Mouse (Mus musculus): ENCODE data around the gene Gabrb1. TPM values are rescaled to one million over a fixed set of nuclear protein-coding genes. Genes with fewer than 3 reads are reported as not detected.

The Gabrb1 gene
- total and polyA plus RNA-seq, 2 experiments: not detected

- no peak for TF ChIP-seq POLR2A (IDR thresholded peaks at IDR 0.05; ENCODE audit: extremely low read depth, insufficient read depth, low read length)
- TF ChIP-seq CTCF (IDR thresholded peaks at IDR 0.05; ENCODE audit: low read depth, low read length): no peak
- no peak for DNase-seq (ENCODE audit: extremely low read depth, low read depth, low spot score)
- Histone ChIP-seq H3K4me3 (ENCODE audit: insufficient read depth, low read depth, low read length) (no peak overlapping the region), H3K27ac (replicated peaks; ENCODE audit: insufficient read depth, low read depth, low read length) (no peak overlapping the region), H3K79me2 (ENCODE audit: control insufficient read depth, insufficient read depth, low read length) (no peaks in the 10 kb centered on the region), H3K27me3 (ENCODE audit: control insufficient read depth, insufficient read depth, low read length) (no peaks in the 10 kb centered on the region), H3K9ac (ENCODE audit: low read depth, low read length) (no peak overlapping the region), H3K4me1 (ENCODE audit: control insufficient read depth, insufficient read depth, low read length) (no peaks in the 10 kb centered on the region), H3K36me3 (ENCODE audit: control insufficient read depth, insufficient read depth, low read length) (no peaks in the 10 kb centered on the region)
- WGBS: 70% methylated on average over 2 of the region's 2 CpGs
These were observed 9.8 kb upstream of the Gabrb1 start for GRCm38 (mm10) chr5:71648108-71648507.

DNA sequence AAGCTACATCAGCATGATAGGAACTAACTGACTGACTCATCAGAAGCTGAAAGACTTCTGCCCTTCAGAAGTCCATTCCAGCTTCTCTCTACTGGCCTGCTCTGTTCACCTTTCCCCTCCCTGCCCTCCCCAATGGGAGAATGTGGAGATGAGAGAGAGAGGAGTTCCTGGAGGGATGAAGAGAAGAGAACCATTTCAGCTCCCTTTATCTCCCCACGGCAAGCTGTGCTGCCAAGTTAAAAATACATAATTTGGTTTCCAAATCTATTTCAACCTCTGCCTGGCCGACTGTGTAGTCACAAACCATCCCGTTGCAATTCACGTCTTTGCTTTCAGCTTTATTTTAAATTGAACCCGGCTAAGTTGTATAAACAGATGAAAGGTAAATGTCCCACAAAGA is 3.9 kb upstream of the Gabrb1 start:
- no peak overlapping the region for H3K4me3 ChIP-seq (ENCODE audit: insufficient read depth, low read depth, low read length)
- H3K9ac ChIP-seq (ENCODE audit: low read depth, low read length): no peak overlapping the region
- H3K27me3 ChIP-seq (ENCODE audit: control insufficient read depth, insufficient read depth, low read length): peaks cover 3% of the 10 kb centered on the region; the same call in 1 of the 2 replicates
- no peaks in the 10 kb centered on the region for H3K79me2 ChIP-seq (ENCODE audit: control insufficient read depth, insufficient read depth, low read length)
- no peaks in the 10 kb centered on the region for H3K36me3 ChIP-seq (ENCODE audit: control insufficient read depth, insufficient read depth, low read length)
- H3K27ac ChIP-seq (replicated peaks; ENCODE audit: insufficient read depth, low read depth, low read length): no peak overlapping the region
- H3K4me1 ChIP-seq (ENCODE audit: control insufficient read depth, insufficient read depth, low read length): no peaks in the 10 kb centered on the region
- no peak for TF ChIP-seq POLR2A (IDR thresholded peaks at IDR 0.05; ENCODE audit: extremely low read depth, insufficient read depth, low read length)
- TF ChIP-seq CTCF (IDR thresholded peaks at IDR 0.05; ENCODE audit: low read depth, low read length): no peak
- WGBS: 84% methylated on average over 5 of the region's 5 CpGs
- DNase-seq (ENCODE audit: extremely low read depth, low read depth, low spot score): no peak

- no peaks in the 10 kb centered on the region for H3K79me2 ChIP-seq (ENCODE audit: control insufficient read depth, insufficient read depth, low read length)
- H3K9ac ChIP-seq (ENCODE audit: low read depth, low read length): no peak overlapping the region
- no peaks in the 10 kb centered on the region for H3K4me1 ChIP-seq (ENCODE audit: control insufficient read depth, insufficient read depth, low read length)
- H3K36me3 ChIP-seq (ENCODE audit: control insufficient read depth, insufficient read depth, low read length): no peaks in the 10 kb centered on the region
- no peak overlapping the region for H3K4me3 ChIP-seq (ENCODE audit: insufficient read depth, low read depth, low read length)
- no peak for TF ChIP-seq POLR2A (IDR thresholded peaks at IDR 0.05; ENCODE audit: extremely low read depth, insufficient read depth, low read length)
- no peak overlapping the region for H3K27ac ChIP-seq (replicated peaks; ENCODE audit: insufficient read depth, low read depth, low read length)
- 9% methylated on average over 10 of the region's 10 CpGs for WGBS
- H3K27me3 ChIP-seq (ENCODE audit: control insufficient read depth, insufficient read depth, low read length): peaks cover 3% of the 10 kb centered on the region; the same call in 1 of the 2 replicates
- no peak for DNase-seq (ENCODE audit: extremely low read depth, low read depth, low spot score)
These were observed 1.1 kb upstream of the Gabrb1 start for GRCm38 (mm10) chr5:71656771-71657170.

GRCm38 (mm10) chr5:71658115-71658497 is 193 bp downstream of the Gabrb1 start, which contains the start of gene Gabra4:
Gene Gabra4 (minus strand): TSS chr5:71658308.
- no peak for DNase-seq (ENCODE audit: extremely low read depth, low read depth, low spot score)
- TF ChIP-seq CTCF (IDR thresholded peaks at IDR 0.05; ENCODE audit: low read depth, low read length): no peak
- no peak for TF ChIP-seq POLR2A (IDR thresholded peaks at IDR 0.05; ENCODE audit: extremely low read depth, insufficient read depth, low read length)
- H3K36me3 ChIP-seq (ENCODE audit: control insufficient read depth, insufficient read depth, low read length): no peaks in the 10 kb centered on the region
- no peak within 1 kb of the TSS for H3K9ac ChIP-seq (ENCODE audit: low read depth, low read length)
- no peaks in the 10 kb centered on the region for H3K79me2 ChIP-seq (ENCODE audit: control insufficient read depth, insufficient read depth, low read length)
- H3K4me1 ChIP-seq (ENCODE audit: control insufficient read depth, insufficient read depth, low read length): no peaks in the 10 kb centered on the region
- peaks cover 3% of the 10 kb centered on the region; the same call in 1 of the 2 replicates for H3K27me3 ChIP-seq (ENCODE audit: control insufficient read depth, insufficient read depth, low read length)
- no peak within 1 kb of the TSS for H3K27ac ChIP-seq (replicated peaks; ENCODE audit: insufficient read depth, low read depth, low read length)
- H3K4me3 ChIP-seq (ENCODE audit: insufficient read depth, low read depth, low read length): peak within 1 kb of the TSS; percentile 9; the same call in 1 of the 2 replicates
- WGBS: 4% methylated on average over 15 of the region's 15 CpGs

DNA sequence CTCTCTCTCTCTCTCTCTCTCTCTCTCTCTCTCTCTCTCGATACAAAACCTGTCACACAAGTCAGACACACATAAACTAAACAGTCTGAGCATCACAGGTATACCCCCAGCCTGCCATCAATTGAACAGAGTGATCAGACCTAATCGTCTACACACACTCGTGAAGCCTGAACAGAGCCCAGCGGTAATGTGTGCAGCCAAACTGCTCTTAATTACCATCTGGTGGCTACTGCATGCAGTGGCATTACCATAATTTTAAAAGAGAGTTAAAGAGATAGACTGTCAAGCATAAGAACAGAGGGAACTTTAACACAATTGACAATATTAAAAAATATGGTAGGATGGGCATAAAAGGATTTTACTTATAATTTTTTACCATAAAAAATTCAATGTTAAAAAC is 7.7 kb downstream of the Gabrb1 start:
- no peak overlapping the region for H3K9ac ChIP-seq (ENCODE audit: low read depth, low read length)
- TF ChIP-seq POLR2A (IDR thresholded peaks at IDR 0.05; ENCODE audit: extremely low read depth, insufficient read depth, low read length) (no peak), CTCF (IDR thresholded peaks at IDR 0.05; ENCODE audit: low read depth, low read length) (no peak)
- H3K36me3 ChIP-seq (ENCODE audit: control insufficient read depth, insufficient read depth, low read length): no peaks in the 10 kb centered on the region
- no peak overlapping the region for H3K4me3 ChIP-seq (ENCODE audit: insufficient read depth, low read depth, low read length)
- H3K79me2 ChIP-seq (ENCODE audit: control insufficient read depth, insufficient read depth, low read length): no peaks in the 10 kb centered on the region
- DNase-seq (ENCODE audit: extremely low read depth, low read depth, low spot score): no peak
- no peaks in the 10 kb centered on the region for H3K4me1 ChIP-seq (ENCODE audit: control insufficient read depth, insufficient read depth, low read length)
- 56% methylated on average over 4 of the region's 4 CpGs for WGBS
- no peak overlapping the region for H3K27ac ChIP-seq (replicated peaks; ENCODE audit: insufficient read depth, low read depth, low read length)
- H3K27me3 ChIP-seq (ENCODE audit: control insufficient read depth, insufficient read depth, low read length): no peaks in the 10 kb centered on the region

- no peak overlapping the region for H3K4me3 ChIP-seq (ENCODE audit: insufficient read depth, low read depth, low read length)
- under 1% methylated on average over 19 of the region's 19 CpGs for WGBS
- TF ChIP-seq POLR2A (IDR thresholded peaks at IDR 0.05; ENCODE audit: extremely low read depth, insufficient read depth, low read length) (no peak), CTCF (IDR thresholded peaks at IDR 0.05; ENCODE audit: low read depth, low read length) (no peak)
These were observed 42.0 kb downstream of the Gabrb1 start for GRCm38 (mm10) chr5:71699696-71700467.

More at GRCm38 (mm10) chr5:71699696-71700467, 42.0 kb downstream of the Gabrb1 start:
- H3K9ac ChIP-seq (ENCODE audit: low read depth, low read length): no peak overlapping the region
- H3K27ac ChIP-seq (replicated peaks; ENCODE audit: insufficient read depth, low read depth, low read length): no peak overlapping the region
- peaks cover 11% of the 10 kb centered on the region for H3K27me3 ChIP-seq (ENCODE audit: control insufficient read depth, insufficient read depth, low read length)
- no peaks in the 10 kb centered on the region for H3K79me2 ChIP-seq (ENCODE audit: control insufficient read depth, insufficient read depth, low read length)
- H3K4me1 ChIP-seq (ENCODE audit: control insufficient read depth, insufficient read depth, low read length): no peaks in the 10 kb centered on the region
- no peaks in the 10 kb centered on the region for H3K36me3 ChIP-seq (ENCODE audit: control insufficient read depth, insufficient read depth, low read length)
- no peak for DNase-seq (ENCODE audit: extremely low read depth, low read depth, low spot score)
